ENCODE assay signal across 27 mouse cellular contexts in the genomic region with DNA sequence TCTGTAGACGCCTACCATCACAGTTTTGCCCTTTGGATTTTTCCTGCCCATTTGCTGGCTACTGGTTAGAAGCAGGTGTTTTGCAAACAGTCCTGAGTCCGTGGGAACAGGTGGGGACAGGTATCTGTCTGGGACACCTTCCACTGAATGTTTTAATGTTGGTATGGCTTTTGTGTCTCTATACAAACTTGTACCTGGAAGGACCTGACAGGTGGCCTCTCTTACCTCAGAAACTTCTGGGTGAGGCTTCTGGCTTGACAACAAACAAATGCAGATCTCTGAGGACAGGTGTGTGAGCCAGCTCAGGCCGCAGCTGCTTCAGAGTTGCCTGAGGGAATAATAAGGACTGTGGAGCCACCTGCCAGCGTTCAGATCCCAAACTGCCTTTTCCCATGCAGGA. TPM values are rescaled to one million over a fixed set of nuclear protein-coding genes. Genes with fewer than 3 reads are reported as not detected.
DNase-seq lines count a peak whose midpoint lies in the region; ATAC-seq and TF ChIP-seq lines count a peak whose summit lies in the region.
"Had no signal": no experiment of that assay in that cellular context is flagged by ENCODE, and none has a peak within 500 bp of the region (broad histone marks: within the 10 kb centered on the region; RNA-seq: fewer than 3 reads in every experiment).

No protein-coding gene starts in this region.

- no peak for TF ChIP-seq CTCF in intestine, postnatal 0 days (IDR thresholded peaks at IDR 0.05; ENCODE audit: low read depth)

- H3K27me3 ChIP-seq in liver, embryonic 12.5 days (replicated peaks) = no peaks in the 10 kb centered on the region
- no peaks in the 10 kb centered on the region for H3K27me3 ChIP-seq in intestine, postnatal 0 days (replicated peaks; ENCODE audit: control insufficient read depth, insufficient read depth, low read length)
- no peaks in the 10 kb centered on the region for H3K27me3 ChIP-seq in hindbrain, embryonic 11.5 days (ENCODE audit: control insufficient read depth, insufficient read depth, low read length)
- H3K27me3 ChIP-seq: forebrain, embryonic 13.5 days; hindbrain, embryonic 13.5 days had no signal

- H3K4me2 ChIP-seq in liver, embryonic 12.5 days = no peak overlapping the region
- H3K4me2 ChIP-seq in intestine, postnatal 0 days (replicated peaks; ENCODE audit: low read depth) = no peak overlapping the region
- no peak overlapping the region for H3K4me2 ChIP-seq in hindbrain, embryonic 11.5 days (replicated peaks; ENCODE audit: low read depth, low read length)
- H3K4me2 ChIP-seq: forebrain, embryonic 13.5 days; heart, embryonic 11.5 days; hindbrain, embryonic 13.5 days had no signal

- peaks cover 8% of the 10 kb centered on the region for H3K9me3 ChIP-seq in liver, embryonic 12.5 days (replicated peaks)
- H3K9me3 ChIP-seq in intestine, postnatal 0 days (ENCODE audit: control insufficient read depth) = no peaks in the 10 kb centered on the region
- H3K9me3 ChIP-seq in hindbrain, embryonic 11.5 days (ENCODE audit: control insufficient read depth, low read length) = no peaks in the 10 kb centered on the region

- no peak overlapping the region for H3K4me3 ChIP-seq in liver, embryonic 12.5 days
- H3K4me3 ChIP-seq in intestine, postnatal 0 days (ENCODE audit: low read depth, low read length) = no peak overlapping the region
- H3K4me3 ChIP-seq in hindbrain, embryonic 11.5 days (ENCODE audit: low read depth, low read length) = no peak overlapping the region
- H3K4me3 ChIP-seq: erythroblast, embryonic 14.5 days; forebrain, embryonic 10.5 days; forebrain, embryonic 13.5 days; hindbrain, embryonic 13.5 days had no signal

- H3K27ac ChIP-seq in liver, embryonic 12.5 days = 0 out of 2 replicates have a peak overlapping the region, but pooled peaks have one; percentile 20
- peak overlapping the region; percentile 30; the same call in 1 of the 2 replicates for H3K27ac ChIP-seq in intestine, postnatal 0 days (ENCODE audit: low read depth, low read length)
- no peak overlapping the region for H3K27ac ChIP-seq in hindbrain, embryonic 11.5 days (ENCODE audit: low read depth, low read length)
- H3K27ac ChIP-seq: forebrain, embryonic 10.5 days; forebrain, embryonic 13.5 days; hindbrain, embryonic 13.5 days had no signal

- H3K4me1 ChIP-seq in liver, embryonic 12.5 days = peaks cover 37% of the 10 kb centered on the region
- 0 out of 2 replicates have a peak, but pooled peaks cover under 1% of the 10 kb centered on the region for H3K4me1 ChIP-seq in intestine, postnatal 0 days (replicated peaks; ENCODE audit: control insufficient read depth, insufficient read depth, low read length)
- H3K4me1 ChIP-seq in hindbrain, embryonic 11.5 days (replicated peaks; ENCODE audit: control insufficient read depth, insufficient read depth, low read length) = no peaks in the 10 kb centered on the region
- H3K4me1 ChIP-seq: forebrain, embryonic 10.5 days; forebrain, embryonic 13.5 days; hindbrain, embryonic 13.5 days had no signal

- DNase-seq in liver = no peak
- peak; percentile 75 for DNase-seq in fat pad, adult 2 months (ENCODE audit: extremely low read depth, low read depth, low spot score)
- no peak for DNase-seq in hindbrain, embryonic 11.5 days (ENCODE audit: low spot score)
- no peak for DNase-seq in retina, embryonic 14.5 days (ENCODE audit: low spot score)
- DNase-seq: adrenal gland, adult 2 months; adrenal gland, postnatal 14 days; cerebellum, adult 11-12 months; cerebellum, adult 8-10 months; cerebellum, postnatal 10 days; cerebellum, postnatal 36 days; embryo, embryonic 11 days; gastrocnemius, postnatal 10 days; gastrocnemius, postnatal 36 days had no signal

- no peak for ATAC-seq in liver, embryonic 12.5 days
- ATAC-seq in intestine, postnatal 0 days = peak; percentile 52
- ATAC-seq in hindbrain, embryonic 11.5 days (ENCODE audit: low FRiP score) = no peak
- ATAC-seq: CD4-positive, CD25-positive, alpha-beta regulatory T cell, adult 4 months; forebrain, embryonic 13.5 days; forebrain, embryonic 16.5 days; hindbrain, embryonic 16.5 days had no signal

- no peak overlapping the region for H3K9ac ChIP-seq in liver, embryonic 12.5 days
- H3K9ac ChIP-seq in intestine, postnatal 0 days (ENCODE audit: low read depth, low read length) = no peak overlapping the region
- no peak overlapping the region for H3K9ac ChIP-seq in hindbrain, embryonic 11.5 days (ENCODE audit: low read depth, low read length)
- H3K9ac ChIP-seq: forebrain, embryonic 13.5 days; hindbrain, embryonic 13.5 days had no signal

- WGBS in liver, embryonic 12.5 days (ENCODE audit: insufficient replicate concordance) = 82% methylated on average over 4 of the region's 4 CpGs
- 54% methylated on average over 4 of the region's 4 CpGs for WGBS in intestine, postnatal 0 days
- WGBS in hindbrain, embryonic 11.5 days = 95% methylated on average over 4 of the region's 4 CpGs

- H3K36me3 ChIP-seq in liver, embryonic 12.5 days = peaks cover 72% of the 10 kb centered on the region
- H3K36me3 ChIP-seq in intestine, postnatal 0 days (ENCODE audit: control insufficient read depth, insufficient read depth) = peaks cover 10% of the 10 kb centered on the region
- H3K36me3 ChIP-seq in hindbrain, embryonic 11.5 days (ENCODE audit: control insufficient read depth, insufficient read depth, low read length) = peaks cover 9% of the 10 kb centered on the region; the same call in 1 of the 2 replicates

RNA-seq across cellular contexts. Expression of a gene that starts 12.4 kb away (rescaled TPM):
- 17.6 and 18.2 TPM in 2 replicates for polyA plus RNA-seq in liver, embryonic 12.5 days (2016; fragmentation: Nextera tagmentation; extraction: Ambion mirVana)
- 60.8 and 62.4 TPM in 2 replicates for polyA plus RNA-seq in intestine, postnatal 0 days (2015; fragmentation: Nextera tagmentation; extraction: Ambion mirVana)
- polyA plus RNA-seq in hindbrain, embryonic 11.5 days (2014; fragmentation: Nextera tagmentation; extraction: Ambion mirVana) = 15.2 and 15.7 TPM in 2 replicates

RNA-seq across cellular contexts. Expression of a gene that starts 25.9 kb away (rescaled TPM):
- polyA plus RNA-seq in liver, embryonic 12.5 days (2016; fragmentation: Nextera tagmentation; extraction: Ambion mirVana) = 0.45 TPM in 1 of 2 replicates, not detected in the other
- polyA plus RNA-seq in intestine, postnatal 0 days (2015; fragmentation: Nextera tagmentation; extraction: Ambion mirVana) = 0.26 TPM in 1 of 2 replicates, not detected in the other
- 0.56 and 1.0 TPM in 2 replicates for polyA plus RNA-seq in hindbrain, embryonic 11.5 days (2014; fragmentation: Nextera tagmentation; extraction: Ambion mirVana)
- polyA plus RNA-seq: CD4-positive, CD25-positive, alpha-beta regulatory T cell, adult 4 months; cortical plate, adult 2 months; embryonic facial prominence, embryonic 11.5 days; forebrain, embryonic 16.5 days; heart, embryonic 14.5 days; heart, postnatal 0 days had no signal

RNA-seq across cellular contexts. Expression of a gene that starts 26.0 kb away (rescaled TPM):
- 2.2 TPM in 2 replicates for polyA plus RNA-seq in liver, embryonic 12.5 days (2016; fragmentation: Nextera tagmentation; extraction: Ambion mirVana)
- 0.17 and 0.44 TPM in 2 replicates for polyA plus RNA-seq in intestine, postnatal 0 days (2015; fragmentation: Nextera tagmentation; extraction: Ambion mirVana)
- polyA plus RNA-seq in hindbrain, embryonic 11.5 days (2014; fragmentation: Nextera tagmentation; extraction: Ambion mirVana) = 1.0 and 1.5 TPM in 2 replicates

RNA-seq across cellular contexts. Expression of a gene that starts 35.6 kb away (rescaled TPM):
- polyA plus RNA-seq in liver, embryonic 12.5 days (2016; fragmentation: Nextera tagmentation; extraction: Ambion mirVana) = 24.5 and 26.1 TPM in 2 replicates
- 62.5 and 66.6 TPM in 2 replicates for polyA plus RNA-seq in intestine, postnatal 0 days (2015; fragmentation: Nextera tagmentation; extraction: Ambion mirVana)
- 12.8 and 14.1 TPM in 2 replicates for polyA plus RNA-seq in hindbrain, embryonic 11.5 days (2014; fragmentation: Nextera tagmentation; extraction: Ambion mirVana)
